Mouse (Mus musculus) CH12.LX (cell line): ENCODE data around the gene Zfp119a. TPM values are rescaled to one million over a fixed set of nuclear protein-coding genes. Genes with fewer than 3 reads are reported as not detected.
"Not testable (repeated sequence)": the region's sequence is repeated elsewhere in the genome, so short reads cannot be mapped to it uniquely, and the experiment has no call there.

ENCODE experiments used
- DNase-seq: peaks from one replicate; pipeline ENCODE4 v3.0.0-alpha.2; 2013; ENCODE audit errors: extremely low read depth
- H3K27ac ChIP-seq: 2 replicates; pipeline ENCODE4 v1.5.1; 2012; ENCODE audit warnings: low read depth, mild to moderate bottlenecking, control low read depth, moderate library complexity; ENCODE audit not compliant: insufficient read depth
- H3K27me3 ChIP-seq: replicated peaks from 2 replicates; pipeline ENCODE3; 2012; ENCODE audit warnings: inconsistent platforms
- H3K36me3 ChIP-seq, 2 experiments: replicated peaks in 1 of 2; 2 replicates each; pipeline versions ENCODE3 to v1.6.1; 2012; ENCODE audit warnings: inconsistent platforms in 1 of 2, low read length in 1 of 2, mild to moderate bottlenecking in 1 of 2, mixed read lengths in 1 of 2, moderate library complexity in 1 of 2; ENCODE audit not compliant: control insufficient read depth in 1 of 2, insufficient read depth in 1 of 2
- H3K4me1 ChIP-seq, 2 experiments: 2 replicates each; pipeline ENCODE4 v1.6.1; 2012; ENCODE audit warnings: inconsistent platforms in 1 of 2, moderate library complexity in 1 of 2; ENCODE audit not compliant: insufficient read depth in 2 of 2, control insufficient read depth in 1 of 2
- H3K4me2 ChIP-seq: 2 replicates; pipeline ENCODE4 v1.6.1; 2012; ENCODE audit warnings: low read depth, mild to moderate bottlenecking, control low read depth; ENCODE audit not compliant: poor library complexity, insufficient read depth, severe bottlenecking
- H3K4me3 ChIP-seq, 3 experiments: fragments of 150-350 bp in 1 of 3; sonication (generic) in 1 of 3; replicated peaks in 1 of 3; 2 replicates each; pipeline versions ENCODE3 to v1.5.1; 2011 to 2012; ENCODE audit warnings: low read depth in 2 of 3, low read length in 2 of 3, mild to moderate bottlenecking in 2 of 3, moderate library complexity in 2 of 3, control low read depth in 1 of 3, improper control_type of control experiment in 1 of 3, inconsistent platforms in 1 of 3, mixed read lengths in 1 of 3; ENCODE audit not compliant: poor library complexity in 1 of 3
- H3K79me2 ChIP-seq: replicated peaks from 2 replicates; pipeline ENCODE4 v1.6.1; 2012; ENCODE audit warnings: mild to moderate bottlenecking, moderate library complexity; ENCODE audit not compliant: control insufficient read depth, poor library complexity, insufficient read depth, severe bottlenecking; ENCODE audit errors: extremely low read depth
- H3K9ac ChIP-seq: 2 replicates; pipeline ENCODE4 v1.6.1; 2012; ENCODE audit warnings: low read depth, mild to moderate bottlenecking, control low read depth, moderate library complexity; ENCODE audit not compliant: insufficient read depth
- H3K9me3 ChIP-seq: replicated peaks from 2 replicates; pipeline ENCODE3; 2012; ENCODE audit warnings: low read length, inconsistent platforms, mixed read lengths
- CTCF ChIP-seq, 2 experiments: IDR thresholded peaks in 1 of 2; conservative IDR thresholded peaks in 1 of 2; 2 replicates each; pipeline ENCODE4 v1.5.1; 2011 to 2012; ENCODE audit warnings: low read depth in 2 of 2, low read length in 2 of 2, improper control_type of control experiment in 1 of 2, inconsistent platforms in 1 of 2, mild to moderate bottlenecking in 1 of 2, moderate library complexity in 1 of 2
- JUND ChIP-seq: conservative IDR thresholded peaks from 2 replicates; pipeline ENCODE4 v1.6.1; 2011; ENCODE audit warnings: low read depth, low read length, improper control_type of control experiment
- MAX ChIP-seq: IDR thresholded peaks from 2 replicates; pipeline ENCODE4 v1.6.1; 2011; ENCODE audit warnings: low read length, improper control_type of control experiment
- MEF2A ChIP-seq: IDR thresholded peaks from 2 replicates; pipeline ENCODE4 v1.6.1; 2014; ENCODE audit warnings: low read depth, mild to moderate bottlenecking, inconsistent platforms, low read length, improper control_type of control experiment, borderline replicate concordance
- MYC ChIP-seq: IDR thresholded peaks from 2 replicates; pipeline ENCODE4 v1.6.1; 2011; ENCODE audit warnings: low read depth, mild to moderate bottlenecking, improper control_type of control experiment, low read length
- NRF1 ChIP-seq: IDR thresholded peaks from 2 replicates; pipeline ENCODE4 v1.6.1; 2014; ENCODE audit warnings: low read depth, mild to moderate bottlenecking, inconsistent platforms, low read length, improper control_type of control experiment, moderate library complexity
- RAD21 ChIP-seq: IDR thresholded peaks from 2 replicates; pipeline ENCODE4 v1.6.1; 2011; ENCODE audit warnings: low read depth, mild to moderate bottlenecking, low read length, improper control_type of control experiment, moderate library complexity
- SMC3 ChIP-seq: IDR thresholded peaks from 2 replicates; pipeline ENCODE4 v1.6.1; 2011; ENCODE audit warnings: low read depth, low read length, improper control_type of control experiment
- TCF12 ChIP-seq: IDR thresholded peaks from 2 replicates; pipeline ENCODE4 v1.6.1; 2014; ENCODE audit warnings: low read depth, mild to moderate bottlenecking, inconsistent platforms, low read length, improper control_type of control experiment
- ZNF384 ChIP-seq: IDR thresholded peaks from 2 replicates; pipeline ENCODE4 v1.6.1; 2012; ENCODE audit warnings: low read depth, low read length, improper control_type of control experiment, inconsistent platforms
- dilution Hi-C: fragments of 300-500 bp; cut with MboI; formaldehyde crosslinking; loops from 2 replicates; pipeline ENCODE4 v1.14.3; 2020; ENCODE audit warnings: low sequenced_read_pairs; ENCODE audit not compliant: extremely low pct_unique_long_range_greater_than_20kb, extremely low pct_ligation_motif_present
- in situ Hi-C: fragments of 300-500 bp; cut with MboI; formaldehyde crosslinking; loops from 3 replicates; pipeline ENCODE4 v1.14.3; 2019; ENCODE audit warnings: low sequenced_read_pairs, low pct_ligation_motif_present, low pct_unique_long_range_greater_than_20kb, mixed read lengths
- polyA plus RNA-seq: library from polyadenylated mRNA; unstranded; fragments of >175 nt; gene quantifications from 2 replicates; pipeline ENCODE4 v1.2.1, GENCODE M21; 2012; ENCODE audit warnings: low read depth; ENCODE audit not compliant: insufficient read length
- total RNA-seq, 2 experiments: library from RNA; depleted of rRNA; stranded (reverse); fragments of 300-350 nt in 1 of 2; fragments of >200 nt in 1 of 2; gene quantifications; 2 replicates each; pipeline ENCODE4 v1.2.3; 2012 to 2014

Gene Zfp119a
- total and polyA plus RNA-seq, 3 experiments = 3.7 to 8.3 (median 3.7) TPM

- H3K27me3 ChIP-seq = not testable (repeated sequence)
- peaks cover 4 to 22% of the 10 kb centered on the region in 2 experiments for H3K4me1 ChIP-seq
- peak; percentile 67 for TF ChIP-seq NRF1
- TF ChIP-seq, all 38 proteins: peak for 1; not testable (repeated sequence) for 37
- H3K9me3 ChIP-seq, dilution Hi-C loops, H3K36me3 ChIP-seq, DNase-seq, H3K27ac ChIP-seq: not testable (repeated sequence)
- Histone ChIP-seq H3K4me3 (peak overlapping the region; percentile 53 to 67 (median 62)), H3K79me2 (peaks cover 11% of the 10 kb centered on the region; the same call in 1 of the 2 replicates), H3K4me2 (peak overlapping the region; percentile 50; the same call in 1 of the 2 replicates), H3K9ac (peak overlapping the region; percentile 89)
- in situ Hi-C loops = loop anchor here (10.0 kb wide), 1 partner anchor 62 kb away; the partner anchor contains the start of genes Ebi3 and Yju2
These were observed 13.8 kb upstream of the Zfp119a start for GRCm38 (mm10) chr17:55892406-55892955.

- Histone ChIP-seq H3K4me2 (no peak overlapping the region), H3K9ac (no peak overlapping the region), H3K79me2 (no peaks in the 10 kb centered on the region), H3K4me3 (no peak overlapping the region), H3K9me3 (no peaks in the 10 kb centered on the region), H3K27ac (no peak overlapping the region), H3K4me1 (peaks cover 0 to 5% of the 10 kb centered on the region in 2 experiments; a peak in 2 of 4 replicates), H3K36me3 (no peaks in the 10 kb centered on the region), H3K27me3 (peaks cover 23% of the 10 kb centered on the region)
- DNase-seq = peak; percentile 43
- in situ Hi-C loops = loop anchor here (10.0 kb wide), 1 partner anchor 180 kb away; no protein-coding TSS in a partner anchor
- TF ChIP-seq CTCF (conservative IDR thresholded peaks at IDR 0.05 in 1 of 2, IDR thresholded peaks at IDR 0.05 in 1 of 2; ENCODE audit: low read depth in 2 of 2, low read length in 2 of 2) = peak; percentile 22 to 74; a peak in 3 of 4 replicates
- TF ChIP-seq ZNF384 = peak; percentile 54
- TF ChIP-seq MEF2A = no peak
- no peak for TF ChIP-seq JUND
- TF ChIP-seq RAD21 = peak; percentile 78
- peak; percentile 72 for TF ChIP-seq SMC3
- dilution Hi-C loops = no loop called here
These were observed 6.2 kb upstream of the Zfp119a start for GRCm38 (mm10) chr17:55884912-55885311.

GRCm38 (mm10) chr17:55883631-55884030, 4.9 kb upstream of the Zfp119a start:
- dilution Hi-C loops = no loop called here
- no peaks in the 10 kb centered on the region for H3K36me3 ChIP-seq
- H3K9ac ChIP-seq = no peak overlapping the region
- H3K27me3 ChIP-seq = peaks cover 21% of the 10 kb centered on the region
- in situ Hi-C loops = loop anchor here (10.0 kb wide), 1 partner anchor 179 kb away; no protein-coding TSS in a partner anchor
- no peak for TF ChIP-seq MAX
- TF ChIP-seq MYC = no peak
- TF ChIP-seq TCF12 = peak; percentile 11; the same call in 1 of the 2 replicates
- no peak overlapping the region for H3K4me2 ChIP-seq
- H3K4me1 ChIP-seq = peaks cover 4 to 5% of the 10 kb centered on the region in 2 experiments; a peak in 3 of 4 replicates
- no peak overlapping the region for H3K4me3 ChIP-seq
- H3K79me2 ChIP-seq = no peaks in the 10 kb centered on the region
- DNase-seq = no peak
- no peaks in the 10 kb centered on the region for H3K9me3 ChIP-seq
- H3K27ac ChIP-seq = no peak overlapping the region

GRCm38 (mm10) chr17:55878282-55878635, 471 bp downstream of the Zfp119a start:
- in situ Hi-C loops, dilution Hi-C loops, H3K27me3 ChIP-seq, DNase-seq, H3K36me3 ChIP-seq, H3K9me3 ChIP-seq, H3K4me1 ChIP-seq: not testable (repeated sequence)
- peak overlapping the region; percentile 89; the same call in 1 of the 2 replicates for H3K4me2 ChIP-seq
- H3K79me2 ChIP-seq = peaks cover 26% of the 10 kb centered on the region
- peak overlapping the region; percentile 53 to 87 (median 59) for H3K4me3 ChIP-seq
- peak overlapping the region; percentile 82 for H3K9ac ChIP-seq
- 0 out of 2 replicates have a peak overlapping the region, but pooled peaks have one; percentile 28 for H3K27ac ChIP-seq
